Mouse (Mus musculus) olfactory bulb, adult 2 months (tissue): Measurements from ENCODE around the gene Zfp687.

Experiments used
- CTCF ChIP-seq: fragments of 200-500 bp; IDR thresholded peaks from 2 replicates; pipeline ENCODE4 v1.5.1; 2012; ENCODE audit warnings: low read depth, mild to moderate bottlenecking, low read length, moderate library complexity; ENCODE audit not compliant: insufficient read depth
- POLR2A ChIP-seq: fragments of 200-500 bp; IDR thresholded peaks from 2 replicates; pipeline ENCODE4 v1.6.1; 2012; ENCODE audit warnings: mild to moderate bottlenecking, low read depth, low read length, moderate library complexity; ENCODE audit not compliant: insufficient read depth

- TF ChIP-seq CTCF = no peak
- TF ChIP-seq POLR2A = 0 out of 2 replicates have a peak, but pooled peaks have one; percentile 44
These were observed at the start of gene Zfp687 for GRCm38 (mm10) chr3:95015337-95015872.
